Mouse (Mus musculus): ENCODE data around the gene Pradc1. TPM values are rescaled to one million over a fixed set of nuclear protein-coding genes. Genes with fewer than 3 reads are reported as not detected.

The Pradc1 gene
- 10 to 100 TPM; 14.5 to 17.2 (median 16.6) TPM for total RNA-seq (2022)

DNA sequence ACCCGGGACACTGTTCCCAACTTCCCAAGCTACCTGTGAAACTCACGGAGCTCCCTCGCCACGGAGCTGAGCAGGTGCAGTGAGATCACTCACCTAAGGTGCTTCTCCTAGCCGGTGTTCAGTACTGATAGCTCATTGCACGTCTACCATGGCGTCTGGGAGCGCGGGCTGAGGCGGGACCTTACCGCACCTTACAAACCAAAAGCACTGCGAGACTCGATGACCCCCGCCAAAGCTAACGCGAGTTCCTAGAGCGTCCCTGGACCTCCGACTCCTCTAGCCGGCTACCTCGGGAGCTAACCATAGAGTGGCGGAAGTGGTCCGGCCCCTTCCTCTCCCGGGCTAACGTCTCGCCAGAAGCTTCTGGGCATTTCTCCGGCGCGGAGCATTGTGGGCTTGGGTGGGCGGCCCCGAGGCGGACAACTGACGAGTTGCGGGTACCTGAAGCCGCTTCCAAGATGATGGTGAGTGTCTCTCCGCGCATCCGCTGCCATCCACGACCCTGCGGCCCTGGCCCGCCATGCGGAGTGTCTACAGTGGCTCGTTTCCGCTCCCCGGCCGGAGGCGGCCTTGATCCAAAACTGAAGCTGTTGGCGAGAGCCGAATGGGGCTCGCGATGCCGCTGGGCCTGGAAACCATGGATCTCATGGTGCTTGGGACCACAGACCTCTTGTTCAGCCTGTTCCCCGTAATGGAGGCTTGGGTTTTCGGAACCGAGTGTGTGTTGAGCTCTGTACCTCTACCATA, at the start of gene Pradc1:
Pradc1 (minus strand) TSS at position 307 of the 747 bp plus-strand sequence.
- peak; percentile 98 for DNase-seq (ENCODE audit: low spot score in 2 of 2)

GRCm38 (mm10) chr6:85500416-85500815, 48.6 kb upstream of the Pradc1 start:
- no peak for DNase-seq (ENCODE audit: low spot score in 2 of 2)

DNA sequence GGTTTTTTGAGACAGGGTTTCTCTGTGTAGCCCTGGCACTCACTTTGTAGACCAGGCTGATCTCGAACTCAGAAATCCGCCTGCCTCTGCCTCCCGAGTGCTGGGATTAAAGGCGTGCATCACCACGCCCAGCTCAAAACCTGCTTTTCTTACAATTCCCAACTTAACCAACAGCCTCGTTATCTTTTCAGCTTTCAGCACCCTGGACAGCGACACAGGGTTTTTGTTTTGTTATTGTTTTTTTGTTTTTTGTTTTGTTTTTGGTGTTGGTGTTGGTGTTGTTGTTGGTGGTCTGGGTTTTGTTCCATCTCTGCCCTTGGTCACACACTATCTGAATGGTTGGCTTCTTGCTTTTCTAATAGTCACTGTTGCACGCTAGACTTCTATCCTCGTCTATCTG, 46.4 kb upstream of the Pradc1 start:
- DNase-seq (ENCODE audit: low spot score in 2 of 2) = no peak

DNA sequence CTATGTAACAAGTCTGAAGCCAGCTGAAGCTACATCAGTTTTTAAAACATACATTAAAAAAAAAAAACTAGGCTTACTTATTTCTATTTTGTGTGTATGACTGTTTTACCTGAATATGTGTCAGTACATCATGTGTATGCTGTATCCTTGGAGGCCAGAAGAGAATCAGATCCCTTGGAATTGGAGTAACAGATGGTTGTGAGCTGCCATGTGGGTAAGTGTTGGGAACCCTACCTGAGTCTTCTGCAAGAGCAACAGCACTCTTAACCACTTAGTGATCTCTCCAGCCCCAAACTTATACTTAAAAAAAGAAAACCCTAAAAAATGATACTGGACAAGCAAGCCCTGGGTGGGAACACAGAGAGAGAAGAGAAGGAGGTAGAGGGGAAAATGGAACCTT, 45.2 kb upstream of the Pradc1 start:
- DNase-seq (ENCODE audit: low spot score in 2 of 2) = no peak

DNA sequence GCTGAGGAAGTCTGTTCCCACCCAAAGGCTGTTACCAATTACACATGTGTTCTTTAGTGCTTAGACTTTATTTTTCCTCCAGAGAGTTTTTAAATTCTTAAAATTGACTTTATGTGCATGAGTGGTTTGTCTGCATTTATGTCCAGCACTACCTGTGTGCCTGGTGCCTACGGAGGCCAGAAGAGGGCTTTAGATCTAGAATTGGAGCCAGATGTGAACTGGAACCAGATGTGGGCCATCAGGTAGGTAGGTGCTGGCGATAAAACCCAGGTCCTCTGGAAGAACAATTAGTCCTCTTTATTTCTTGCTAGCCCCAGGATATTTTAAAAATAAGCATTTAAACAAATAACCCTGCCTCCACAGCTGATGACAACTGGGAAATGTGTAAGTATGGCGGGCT, 39.8 kb upstream of the Pradc1 start:
- no peak for DNase-seq (ENCODE audit: low spot score in 2 of 2)

DNA sequence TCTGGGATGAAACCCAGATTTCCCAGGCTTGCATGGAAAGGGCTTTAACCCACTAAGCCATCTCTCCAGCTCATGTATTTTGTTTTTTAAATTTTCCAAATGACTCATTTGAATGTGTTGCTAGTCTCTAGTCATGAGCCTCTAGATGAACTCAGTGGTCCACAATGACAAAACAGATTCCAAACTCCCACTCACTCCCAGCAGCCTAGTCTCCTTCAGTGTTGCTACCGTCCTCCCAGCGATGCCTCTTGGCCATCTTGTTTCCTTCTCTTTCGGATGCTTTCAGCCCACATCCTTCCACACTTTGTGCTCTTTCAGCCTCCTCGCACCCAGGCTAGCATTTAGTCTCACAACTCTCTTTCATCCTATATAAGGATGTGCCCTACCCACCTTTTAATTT, 38.5 kb upstream of the Pradc1 start:
- DNase-seq (ENCODE audit: low spot score in 2 of 2) = no peak

GRCm38 (mm10) chr6:85489717-85490116, 37.9 kb upstream of the Pradc1 start:
- DNase-seq (ENCODE audit: low spot score in 2 of 2) = no peak

DNA sequence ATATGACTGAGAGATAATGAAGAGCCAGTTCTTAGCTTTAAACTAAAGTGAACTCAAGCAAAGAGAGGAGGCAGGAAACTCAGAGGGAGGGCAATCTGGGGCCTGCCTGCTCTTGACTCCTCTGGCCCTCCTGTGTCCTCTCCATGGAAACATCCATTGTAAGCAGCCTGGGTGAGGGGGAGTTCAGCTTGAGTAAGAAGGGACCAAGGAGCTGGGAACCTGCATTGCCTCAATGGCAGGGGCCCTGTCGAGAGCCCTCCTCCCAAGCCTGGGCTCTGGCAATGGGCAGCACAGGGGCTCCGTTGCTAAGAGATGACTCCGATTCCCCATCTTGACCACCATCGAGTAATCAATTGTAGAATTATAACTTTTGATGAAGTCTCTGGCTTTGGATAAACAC, 36.7 kb upstream of the Pradc1 start:
- DNase-seq (ENCODE audit: low spot score in 2 of 2) = no peak

- DNase-seq (ENCODE audit: low spot score in 2 of 2) = no peak
Observed at GRCm38 (mm10) chr6:85485738-85486137, 34.0 kb upstream of the Pradc1 start.

DNA sequence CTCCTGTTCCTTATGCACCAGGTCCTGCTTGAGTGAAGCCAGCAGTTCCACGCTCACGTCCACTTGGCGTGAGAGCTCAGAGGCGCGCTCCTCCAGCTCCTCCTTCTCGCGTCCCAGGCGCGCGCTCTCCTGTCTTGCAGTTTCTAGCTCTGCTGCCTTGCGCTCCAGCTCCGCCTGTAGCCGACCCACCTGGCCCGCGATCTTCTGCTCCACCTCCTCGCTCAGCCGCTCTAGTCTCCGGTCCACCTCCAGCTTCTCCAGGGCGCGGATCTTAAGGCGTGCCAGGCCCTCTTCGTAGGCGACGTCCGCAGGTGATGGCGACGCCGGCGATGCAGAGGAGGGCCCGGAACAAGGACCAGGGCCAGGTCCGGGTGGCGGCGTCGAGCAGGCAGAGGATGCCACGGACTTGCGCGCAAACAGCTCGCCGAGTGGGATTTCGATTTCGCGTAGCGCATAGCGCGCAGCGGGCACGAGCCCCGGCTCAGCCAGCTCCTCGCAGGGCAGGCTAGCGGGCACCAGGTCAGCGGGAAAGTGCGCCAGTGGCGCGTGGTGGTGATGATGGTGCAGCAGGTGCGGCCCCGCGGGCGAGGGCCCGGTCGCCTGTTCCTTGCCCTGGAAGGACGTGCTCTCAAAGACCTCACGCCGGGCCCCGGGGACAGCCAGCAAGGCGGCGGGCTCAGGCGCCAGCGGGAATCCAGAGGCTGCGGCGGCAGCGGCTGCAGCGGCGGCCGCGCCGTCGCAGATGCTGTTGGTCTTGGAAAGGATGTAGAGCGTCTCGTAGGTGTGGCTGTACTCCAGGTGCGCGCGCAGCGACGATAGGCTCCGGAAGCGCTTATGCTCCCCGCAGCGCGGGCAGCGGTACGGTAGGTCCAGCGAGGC, 32.3 kb upstream of the Pradc1 start:
- DNase-seq (ENCODE audit: low spot score in 2 of 2) = no peak

DNA sequence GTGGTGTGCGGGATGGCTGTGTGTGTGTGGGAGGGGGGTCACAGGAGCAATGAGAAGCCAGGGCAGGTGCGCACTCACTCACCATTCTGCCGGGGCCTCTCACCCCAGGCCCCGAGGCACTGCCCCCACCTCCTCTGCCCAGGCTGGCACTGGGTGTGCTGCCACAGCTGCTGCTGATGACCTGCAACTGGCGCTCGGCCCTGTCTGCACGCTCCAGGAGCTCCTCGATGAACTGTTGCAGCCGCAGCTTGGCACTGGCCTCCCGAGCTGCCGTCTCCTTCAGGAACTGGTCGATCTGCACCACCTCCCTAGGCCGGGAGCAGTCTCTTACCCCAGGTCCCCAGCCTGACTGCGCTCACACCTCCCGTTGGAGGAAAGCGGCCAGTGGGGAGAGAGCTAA, 28.9 kb upstream of the Pradc1 start:
- DNase-seq (ENCODE audit: low spot score in 2 of 2) = no peak

DNA sequence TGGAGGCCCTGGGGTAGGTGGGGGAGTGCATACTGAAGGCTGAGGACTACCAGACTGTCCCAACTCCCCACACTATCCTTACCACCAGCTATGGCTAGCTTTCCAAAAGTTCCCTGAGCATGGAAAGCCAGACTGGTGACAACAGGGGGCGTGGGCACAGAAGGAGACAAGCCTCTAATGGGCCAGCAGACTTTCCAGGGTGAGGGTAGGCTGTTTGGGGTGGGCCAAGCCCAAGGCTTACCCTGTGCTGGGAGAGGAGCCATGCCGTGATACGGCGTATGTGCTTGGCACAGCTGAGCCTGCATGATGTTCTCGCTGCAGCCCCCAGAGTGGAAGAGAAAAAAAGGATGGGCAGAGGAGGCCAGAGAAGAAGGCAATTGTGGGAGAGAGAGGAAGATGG, 28.2 kb upstream of the Pradc1 start:
- DNase-seq (ENCODE audit: low spot score in 2 of 2) = no peak

DNA sequence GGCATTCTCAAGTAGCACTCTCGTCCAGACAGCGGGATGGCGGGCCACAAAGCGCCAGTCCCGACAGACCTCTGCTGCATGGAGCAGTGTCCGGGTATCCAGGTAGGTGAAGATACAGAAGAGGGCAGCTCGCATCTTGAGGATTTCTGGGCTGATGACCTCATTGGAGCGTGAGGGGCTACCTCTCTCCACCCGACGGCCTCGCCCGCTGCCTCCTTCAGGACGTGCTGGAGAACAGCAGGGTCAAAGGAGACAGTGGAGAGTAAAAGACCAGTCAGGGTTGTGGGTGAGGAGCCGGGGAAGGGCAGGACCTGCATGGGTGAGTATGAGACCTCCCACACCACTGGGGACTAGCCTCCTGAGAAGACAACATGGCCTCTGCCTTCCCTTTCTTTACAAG, 26.6 kb upstream of the Pradc1 start:
- no peak for DNase-seq (ENCODE audit: low spot score in 2 of 2)

DNA sequence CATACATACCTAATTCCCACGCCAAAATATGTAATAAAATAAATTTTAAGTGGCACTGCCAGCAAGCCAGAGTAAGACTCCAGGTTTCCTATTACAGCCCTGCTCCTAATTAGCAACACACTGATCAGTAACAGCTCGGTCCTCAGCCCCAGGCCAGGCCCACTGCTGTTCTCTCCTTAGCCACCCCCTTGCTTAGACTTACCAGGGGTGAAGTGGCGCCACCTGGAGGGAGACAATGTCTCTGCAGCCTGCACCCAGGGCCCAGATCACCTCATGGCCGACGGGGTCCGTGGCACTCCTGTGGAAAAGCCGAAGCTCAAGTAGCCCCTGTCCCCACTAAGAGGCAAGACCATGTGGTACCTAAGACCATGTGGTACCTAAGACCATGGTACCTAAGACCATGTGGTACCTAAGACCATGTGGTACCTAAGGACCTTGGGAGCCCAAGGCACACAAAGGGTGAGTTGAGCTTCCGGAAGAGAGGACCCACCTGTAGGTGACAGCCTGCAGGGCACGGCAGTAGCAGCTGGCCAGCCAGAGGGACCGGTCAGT, 25.7 kb upstream of the Pradc1 start:
- DNase-seq (ENCODE audit: low spot score in 2 of 2) = no peak

- DNase-seq (ENCODE audit: low spot score in 2 of 2) = no peak
Observed at GRCm38 (mm10) chr6:85475581-85475980, 23.8 kb upstream of the Pradc1 start.

- no peak for DNase-seq (ENCODE audit: low spot score in 2 of 2)
Observed at GRCm38 (mm10) chr6:85472542-85472941, 20.8 kb upstream of the Pradc1 start.

- DNase-seq (ENCODE audit: low spot score in 2 of 2) = no peak
Observed at GRCm38 (mm10) chr6:85471962-85472361, 20.2 kb upstream of the Pradc1 start.

DNA sequence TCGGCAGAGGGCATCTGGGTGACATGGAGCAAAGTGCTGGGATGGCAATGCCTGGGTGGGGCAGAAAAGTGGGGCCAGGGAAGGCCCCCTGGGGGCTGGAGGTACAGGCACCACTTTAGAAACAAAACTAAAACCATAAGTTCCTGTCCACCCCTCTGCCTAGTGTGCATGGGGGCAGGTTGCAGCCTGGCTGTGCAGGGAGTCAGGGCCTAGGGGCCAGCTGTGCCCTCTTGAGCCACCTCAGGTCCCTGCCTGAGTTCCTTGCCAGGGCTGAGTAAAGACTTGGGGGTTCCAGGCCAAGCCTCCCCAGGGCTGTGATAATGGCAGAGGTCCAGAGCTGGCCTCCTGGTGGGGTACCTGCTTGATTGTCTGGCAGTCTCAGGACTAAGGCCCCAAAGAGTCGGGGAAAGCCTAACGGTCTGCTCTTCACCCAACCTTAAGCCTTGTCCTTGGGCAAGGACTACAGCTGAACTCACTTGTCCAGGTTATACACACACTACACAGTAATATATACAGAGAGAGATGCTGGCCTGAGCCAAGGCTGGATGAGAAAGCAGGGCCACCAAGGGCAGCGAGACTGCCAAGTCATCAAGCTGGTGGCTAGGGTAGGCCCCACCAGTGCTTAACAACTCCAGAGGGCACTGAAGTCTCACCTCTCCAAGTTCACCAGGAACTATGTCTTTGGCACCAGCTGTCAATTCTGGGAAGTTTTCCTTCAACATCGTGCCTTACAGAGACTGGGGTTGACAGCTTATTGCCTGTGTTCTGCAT, 18.1 kb upstream of the Pradc1 start:
- DNase-seq (ENCODE audit: low spot score in 2 of 2) = no peak

DNA sequence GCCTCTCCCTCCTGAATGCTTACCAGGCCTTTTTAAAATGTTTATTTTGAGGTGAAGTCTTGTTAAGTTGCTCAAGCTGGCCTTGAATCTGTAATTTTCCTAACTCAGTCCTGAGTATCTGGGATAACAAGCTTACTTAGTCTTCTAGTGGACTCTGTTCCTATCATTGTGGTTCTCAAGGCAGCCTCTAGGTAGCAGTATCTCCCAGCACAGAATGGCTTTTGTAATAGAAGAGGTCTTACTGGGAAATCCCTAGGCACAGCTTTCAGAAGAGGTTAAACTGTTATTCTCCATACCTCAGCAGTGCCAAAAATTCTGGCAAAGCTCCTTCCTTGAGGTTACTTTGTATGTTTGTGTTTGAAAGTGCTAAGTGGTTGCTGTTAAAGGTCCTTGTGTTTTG, 13.6 kb upstream of the Pradc1 start:
- no peak for DNase-seq (ENCODE audit: low spot score in 2 of 2)

DNA sequence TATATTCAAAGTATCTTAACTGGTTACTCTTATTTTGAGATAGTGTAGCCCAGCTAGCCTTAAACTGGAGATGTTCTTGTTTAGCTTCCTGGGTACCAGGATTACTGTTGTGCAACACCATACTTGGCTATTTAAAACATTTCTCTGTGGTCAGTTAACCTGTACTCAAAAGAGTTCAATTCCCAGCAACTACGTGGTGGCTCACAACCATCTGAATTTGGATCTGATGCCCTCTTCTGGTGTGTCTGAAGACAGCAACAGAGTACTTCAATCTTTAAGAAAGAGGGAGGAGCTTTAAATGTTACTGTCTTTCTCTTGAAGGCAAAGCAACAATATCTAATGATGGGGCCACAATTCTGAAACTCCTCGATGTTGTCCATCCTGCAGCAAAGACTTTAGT, 7.9 kb upstream of the Pradc1 start:
- no peak for DNase-seq (ENCODE audit: low spot score in 2 of 2)

- DNase-seq (ENCODE audit: low spot score in 2 of 2) = no peak
Observed at GRCm38 (mm10) chr6:85452816-85453215, 1.0 kb upstream of the Pradc1 start.

DNA sequence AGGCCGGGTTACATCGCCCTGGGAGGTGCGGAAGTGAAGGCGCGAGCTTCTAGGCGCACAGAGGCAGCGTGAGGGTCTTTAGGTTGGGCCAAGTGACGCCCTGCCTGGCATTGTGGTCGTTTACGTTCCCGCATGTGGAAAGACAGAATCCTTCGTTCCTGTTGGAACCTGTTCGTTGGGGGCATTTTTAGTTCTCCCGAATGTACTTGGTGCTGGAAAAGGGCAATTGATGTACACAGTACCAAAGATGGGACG, 568 bp upstream of the Pradc1 start:
- no peak for DNase-seq (ENCODE audit: low spot score in 2 of 2)
